Mouse (Mus musculus) intestine, postnatal 0 days (tissue): ENCODE data around the gene AA986860. TPM values are rescaled to one million over a fixed set of nuclear protein-coding genes. Genes with fewer than 3 reads are reported as not detected.
A peak's percentile ranks its signal among the peaks of the same experiment; 100 is the strongest.

Experiments used
- ATAC-seq: fragments of 200-750 bp; cut with Nextera tagmentation; 2 replicates; pipeline ENCODE4 v1.8.0; 2017; ENCODE audit warnings: mild to moderate bottlenecking, moderate TSS enrichment, moderate library complexity
- H3K27ac ChIP-seq: fragments of 300-500 bp; sonication (generic); 2 replicates; pipeline ENCODE4 v1.5.1; 2014; ENCODE audit warnings: mild to moderate bottlenecking, low read depth, low read length, moderate library complexity
- H3K27me3 ChIP-seq: fragments of 300-500 bp; sonication (generic); replicated peaks from 2 replicates; pipeline ENCODE4 v1.6.1; 2014; ENCODE audit warnings: low read length, mixed read lengths; ENCODE audit not compliant: control insufficient read depth, insufficient read depth
- H3K36me3 ChIP-seq: fragments of 300-500 bp; sonication (generic); 2 replicates; pipeline ENCODE4 v1.6.1; 2014; ENCODE audit warnings: mild to moderate bottlenecking, moderate library complexity; ENCODE audit not compliant: control insufficient read depth, insufficient read depth
- H3K4me1 ChIP-seq: fragments of 300-500 bp; sonication (generic); replicated peaks from 2 replicates; pipeline ENCODE4 v1.6.1; 2014; ENCODE audit warnings: antibody characterized with exemption, low read length, mixed read lengths; ENCODE audit not compliant: control insufficient read depth, insufficient read depth
- H3K4me2 ChIP-seq: fragments of 300-500 bp; sonication (generic); replicated peaks from 2 replicates; pipeline ENCODE4 v1.6.1; 2014; ENCODE audit warnings: low read depth, mild to moderate bottlenecking, moderate library complexity
- H3K4me3 ChIP-seq: fragments of 300-500 bp; sonication (generic); 2 replicates; pipeline ENCODE4 v1.5.1; 2014; ENCODE audit warnings: low read depth, low read length
- H3K9ac ChIP-seq: fragments of 300-500 bp; sonication (generic); 2 replicates; pipeline ENCODE4 v1.6.1; 2014; ENCODE audit warnings: mild to moderate bottlenecking, low read depth, low read length
- H3K9me3 ChIP-seq: fragments of 300-500 bp; sonication (generic); 2 replicates; pipeline ENCODE4 v1.6.1; 2016; ENCODE audit warnings: mixed run types; ENCODE audit not compliant: control insufficient read depth
- CTCF ChIP-seq: sonication (generic); IDR thresholded peaks from 2 replicates; pipeline ENCODE4 v1.5.1; 2016; ENCODE audit warnings: low read depth, mild to moderate bottlenecking, control low read depth, antibody characterized with exemption, moderate library complexity
- WGBS: fragments of 180-500 bp; shearing (Covaris S2); extraction: QIAGEN DNeasy Blood & Tissue Kit; methylation state at CpG from one replicate; pipeline ENCODE4 v1.1.7; 2014; 5-methylcytosine and 5-hydroxymethylcytosine counted together
- polyA plus RNA-seq: library from polyadenylated mRNA; unstranded; fragments of >200 nt; fragmentation: Nextera tagmentation; extraction: Ambion mirVana; gene quantifications from 2 replicates; pipeline ENCODE4 v1.2.1, GENCODE M21; 2015

Gene AA986860
- polyA plus RNA-seq, 1 experiment from 2014 or later = 42.3 TPM

GRCm38 (mm10) chr1:130775234-130775633, 43.5 kb downstream of the AA986860 start:
- Histone ChIP-seq H3K4me1 (no peaks in the 10 kb centered on the region), H3K4me2 (no peak overlapping the region), H3K4me3 (no peak overlapping the region), H3K27ac (no peak overlapping the region), H3K9ac (no peak overlapping the region), H3K9me3 (no peaks in the 10 kb centered on the region), H3K27me3 (no peaks in the 10 kb centered on the region), H3K36me3 (no peaks in the 10 kb centered on the region)
- WGBS = 95% methylated on average over 2 of the region's 2 CpGs
- no peak for TF ChIP-seq CTCF
- no peak for ATAC-seq

- H3K27ac ChIP-seq = no peak overlapping the region
- H3K36me3 ChIP-seq = no peaks in the 10 kb centered on the region
- no peak for ATAC-seq
- no peaks in the 10 kb centered on the region for H3K9me3 ChIP-seq
- H3K4me2 ChIP-seq = no peak overlapping the region
- no peak for TF ChIP-seq CTCF
- H3K27me3 ChIP-seq = no peaks in the 10 kb centered on the region
- no peak overlapping the region for H3K9ac ChIP-seq
- H3K4me1 ChIP-seq = no peaks in the 10 kb centered on the region
- H3K4me3 ChIP-seq = no peak overlapping the region
- 80% methylated on average over 7 of the region's 7 CpGs for WGBS
These were observed 44.0 kb downstream of the AA986860 start for GRCm38 (mm10) chr1:130775691-130776331.

GRCm38 (mm10) chr1:130776645-130777044, 44.9 kb downstream of the AA986860 start:
- ATAC-seq = peak; percentile 45; the same call in 1 of the 2 replicates
- no peaks in the 10 kb centered on the region for H3K4me1 ChIP-seq
- H3K9me3 ChIP-seq = no peaks in the 10 kb centered on the region
- no peak overlapping the region for H3K4me3 ChIP-seq
- no peak overlapping the region for H3K9ac ChIP-seq
- 68% methylated on average over 1 of the region's 1 CpGs for WGBS
- no peaks in the 10 kb centered on the region for H3K36me3 ChIP-seq
- H3K4me2 ChIP-seq = no peak overlapping the region
- peak; percentile 70 for TF ChIP-seq CTCF
- no peak overlapping the region for H3K27ac ChIP-seq
- no peaks in the 10 kb centered on the region for H3K27me3 ChIP-seq

- WGBS = 70% methylated on average over 3 of the region's 3 CpGs
- Histone ChIP-seq H3K4me2 (no peak overlapping the region), H3K36me3 (no peaks in the 10 kb centered on the region), H3K4me1 (no peaks in the 10 kb centered on the region), H3K9me3 (no peaks in the 10 kb centered on the region), H3K27me3 (no peaks in the 10 kb centered on the region), H3K4me3 (no peak overlapping the region), H3K9ac (no peak overlapping the region), H3K27ac (no peak overlapping the region)
- no peak for TF ChIP-seq CTCF
- no peak for ATAC-seq
These were observed 48.1 kb downstream of the AA986860 start for GRCm38 (mm10) chr1:130779867-130780266.

- no peaks in the 10 kb centered on the region for H3K9me3 ChIP-seq
- no peak overlapping the region for H3K4me3 ChIP-seq
- no peaks in the 10 kb centered on the region for H3K36me3 ChIP-seq
- H3K4me2 ChIP-seq = no peak overlapping the region
- H3K4me1 ChIP-seq = no peaks in the 10 kb centered on the region
- no peak overlapping the region for H3K27ac ChIP-seq
- TF ChIP-seq CTCF = peak; percentile 77
- 15% methylated on average over 4 of the region's 4 CpGs for WGBS
- H3K27me3 ChIP-seq = no peaks in the 10 kb centered on the region
- H3K9ac ChIP-seq = no peak overlapping the region
- ATAC-seq = no peak
These were observed 52.3 kb downstream of the AA986860 start for GRCm38 (mm10) chr1:130784054-130784453.

- Histone ChIP-seq H3K27ac (no peak overlapping the region), H3K9me3 (no peaks in the 10 kb centered on the region), H3K4me3 (no peak overlapping the region), H3K27me3 (no peaks in the 10 kb centered on the region), H3K36me3 (no peaks in the 10 kb centered on the region), H3K4me1 (no peaks in the 10 kb centered on the region), H3K4me2 (no peak overlapping the region), H3K9ac (no peak overlapping the region)
- TF ChIP-seq CTCF = peak; percentile 81
- 23% methylated on average over 4 of the region's 4 CpGs for WGBS
- peak; percentile 68 for ATAC-seq
These were observed 55.2 kb downstream of the AA986860 start for GRCm38 (mm10) chr1:130787001-130787400.
